ENCODE assay signal across 8 mouse cellular contexts in the genomic region with DNA sequence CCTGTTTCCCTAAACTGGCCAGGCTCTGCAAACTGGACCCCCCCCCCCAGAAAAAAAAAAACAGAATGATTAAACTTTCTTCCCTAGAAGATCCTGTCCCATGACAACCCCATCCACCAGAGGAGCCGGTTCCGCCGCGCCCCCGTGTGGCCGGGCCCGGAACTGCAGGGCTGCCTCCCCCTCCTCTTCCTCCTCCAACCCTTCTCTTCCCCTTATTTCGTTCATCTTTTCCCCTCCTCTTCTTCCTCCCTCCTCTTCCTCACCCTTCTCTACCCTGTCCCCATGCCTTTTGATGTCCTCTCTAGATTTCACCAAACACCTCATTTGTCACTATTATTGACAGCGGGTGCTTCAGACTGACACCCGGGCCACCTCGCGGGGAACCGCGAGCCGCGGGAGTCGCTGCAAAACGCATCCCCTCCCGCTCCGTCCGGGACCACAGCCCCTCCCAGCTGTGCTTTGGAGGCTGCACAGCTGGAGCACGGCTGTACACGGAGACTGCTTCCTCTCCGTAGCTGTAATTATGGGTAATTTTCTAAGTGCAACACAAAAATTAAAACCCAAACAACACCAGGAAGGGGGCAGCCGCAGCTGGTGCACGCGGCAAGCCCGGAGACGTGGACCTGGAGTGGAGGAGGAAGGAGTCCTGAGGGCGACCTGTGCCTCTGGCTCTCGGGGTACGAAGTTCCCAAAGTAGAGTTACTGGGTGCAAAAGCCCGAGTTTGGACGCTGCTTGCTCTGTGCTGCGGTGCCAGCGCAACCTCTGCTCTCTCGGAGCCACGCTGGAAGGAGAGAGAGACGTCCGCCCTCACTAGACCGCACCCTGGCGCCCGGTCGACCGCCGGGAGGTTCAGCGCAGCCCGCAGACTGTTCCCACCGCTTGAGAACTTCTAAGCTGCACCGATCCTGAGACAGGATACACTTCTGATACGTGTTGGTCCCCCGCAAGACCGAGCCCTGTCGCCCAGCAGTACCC. TPM values are rescaled to one million over a fixed set of nuclear protein-coding genes. Genes with fewer than 3 reads are reported as not detected.
A peak's percentile ranks its signal among the peaks of the same experiment; 100 is the strongest.
DNase-seq lines count a peak whose midpoint lies in the region; ATAC-seq and TF ChIP-seq lines count a peak whose summit lies in the region.

No protein-coding gene starts in this region.

- under 1% methylated on average over 54 of the region's 54 CpGs for WGBS in limb, embryonic 15.5 days
- under 1% methylated on average over 54 of the region's 54 CpGs for WGBS in midbrain, embryonic 14.5 days
- under 1% methylated on average over 54 of the region's 54 CpGs for WGBS in stomach, embryonic 16.5 days

- H3K36me3 ChIP-seq in limb, embryonic 15.5 days: no peaks in the 10 kb centered on the region
- H3K36me3 ChIP-seq in midbrain, embryonic 14.5 days (ENCODE audit: control insufficient read depth, insufficient read depth, low read length): no peaks in the 10 kb centered on the region
- no peaks in the 10 kb centered on the region for H3K36me3 ChIP-seq in stomach, embryonic 16.5 days (ENCODE audit: control insufficient read depth, insufficient read depth, low read length)

- H3K27me3 ChIP-seq in limb, embryonic 15.5 days: no peaks in the 10 kb centered on the region
- no peaks in the 10 kb centered on the region for H3K27me3 ChIP-seq in midbrain, embryonic 14.5 days (ENCODE audit: control insufficient read depth, insufficient read depth, low read length)
- H3K27me3 ChIP-seq in stomach, embryonic 16.5 days (ENCODE audit: control insufficient read depth, insufficient read depth, low read length): no peaks in the 10 kb centered on the region

- intact Hi-C loops in gastrocnemius, postnatal 36 days (cut with DNase I): no loop called here

- TF ChIP-seq POLR2A in cortical plate, adult 2 months (IDR thresholded peaks at IDR 0.05; ENCODE audit: extremely low read depth, insufficient read depth, low read length): no peak

- peak overlapping the region; percentile 44 for H3K9ac ChIP-seq in limb, embryonic 15.5 days
- H3K9ac ChIP-seq in midbrain, embryonic 14.5 days (replicated peaks; ENCODE audit: low read length): peak overlapping the region; percentile 24
- peak overlapping the region; percentile 97 for H3K9ac ChIP-seq in stomach, embryonic 16.5 days (ENCODE audit: low read length)

- H3K4me1 ChIP-seq in cortical plate, adult 2 months (ENCODE audit: control insufficient read depth, insufficient read depth, low read length): peaks cover 6% of the 10 kb centered on the region
- peaks cover 55% of the 10 kb centered on the region for H3K4me1 ChIP-seq in limb, embryonic 15.5 days
- H3K4me1 ChIP-seq in midbrain, embryonic 14.5 days (ENCODE audit: control insufficient read depth, insufficient read depth, low read length): peaks cover 36% of the 10 kb centered on the region
- peaks cover 33% of the 10 kb centered on the region for H3K4me1 ChIP-seq in stomach, embryonic 16.5 days (ENCODE audit: control insufficient read depth, insufficient read depth, low read length)

- H3K27ac ChIP-seq in cortical plate, adult 2 months (ENCODE audit: insufficient read depth, low read length): peak overlapping the region; percentile 83
- H3K27ac ChIP-seq in limb, embryonic 15.5 days: peak overlapping the region; percentile 99
- peak overlapping the region; percentile 15 for H3K27ac ChIP-seq in midbrain, embryonic 14.5 days (replicated peaks; ENCODE audit: low read depth, low read length)
- H3K27ac ChIP-seq in stomach, embryonic 16.5 days (ENCODE audit: low read length): peak overlapping the region; percentile 98

- peak; percentile 81 for DNase-seq in right cerebral cortex, postnatal 14 days
- no peak for DNase-seq in right cerebral cortex, adult 18-20 months
- DNase-seq in gastrocnemius, postnatal 36 days: peak; percentile 85 to 89
- peak; percentile 76 for DNase-seq in midbrain, embryonic 14.5 days

- peak overlapping the region; percentile 12 for H3K4me3 ChIP-seq in cortical plate, adult 2 months (ENCODE audit: insufficient read depth, low read length)
- H3K4me3 ChIP-seq in limb, embryonic 15.5 days: peak overlapping the region; percentile 77
- H3K4me3 ChIP-seq in midbrain, embryonic 14.5 days (replicated peaks; ENCODE audit: low read depth, low read length): peak overlapping the region; percentile 37
- H3K4me3 ChIP-seq in stomach, embryonic 16.5 days (replicated peaks; ENCODE audit: low read length): peak overlapping the region; percentile 85

- peak; percentile 1 for ATAC-seq in inflammation-experienced regulatory T-cells, adult 6 months
- no peak for ATAC-seq in limb, embryonic 15.5 days (ENCODE audit: insufficient number of reproducible peaks, low FRiP score, low TSS enrichment, low read depth)
- no peak for ATAC-seq in midbrain, embryonic 14.5 days (ENCODE audit: low FRiP score, low TSS enrichment)
- ATAC-seq in stomach, embryonic 16.5 days (ENCODE audit: insufficient read depth, low FRiP score): no peak; the same call in 1 of the 2 replicates

- TF ChIP-seq CTCF in cortical plate, adult 2 months (IDR thresholded peaks at IDR 0.05; ENCODE audit: extremely low read depth, insufficient read depth, low read length): peak; percentile 61

- H3K9me3 ChIP-seq in limb, embryonic 15.5 days: no peaks in the 10 kb centered on the region
- no peaks in the 10 kb centered on the region for H3K9me3 ChIP-seq in midbrain, embryonic 14.5 days (ENCODE audit: control insufficient read depth, low read length)
- no peaks in the 10 kb centered on the region for H3K9me3 ChIP-seq in stomach, embryonic 16.5 days (replicated peaks; ENCODE audit: control insufficient read depth, low read length)

- peak overlapping the region; percentile 95 for H3K4me2 ChIP-seq in limb, embryonic 15.5 days
- peak overlapping the region; percentile 72 for H3K4me2 ChIP-seq in midbrain, embryonic 14.5 days (ENCODE audit: low read length)
- H3K4me2 ChIP-seq in stomach, embryonic 16.5 days (ENCODE audit: low read depth, low read length): peak overlapping the region; percentile 98

RNA-seq across cellular contexts. Expression of gene Ssbp4, which starts 2.4 kb away (rescaled TPM):
- polyA plus RNA-seq in cortical plate, adult 2 months (2012; rRNA removed): 241 and 249 TPM in 2 replicates
- 10 to 100 TPM; 12.5 to 15.9 TPM for total RNA-seq in gastrocnemius, postnatal 36 days (2021)
- 10 to 100 TPM in 2 of 3 experiments, 1 to 10 TPM in 1; 2.6 to 16.2 (median 14.7) TPM for polyA plus RNA-seq in inflammation-experienced regulatory T-cells, adult 6 months (2017; shearing (Covaris generic))
- 119 and 120 TPM in 2 replicates for polyA plus RNA-seq in limb, embryonic 15.5 days (2015; fragmentation: Nextera tagmentation; extraction: Ambion mirVana)
- 172 and 213 TPM in 2 replicates for polyA plus RNA-seq in midbrain, embryonic 14.5 days (2014; fragmentation: Nextera tagmentation; extraction: Ambion mirVana)
- polyA plus RNA-seq in stomach, embryonic 16.5 days (2015; fragmentation: Nextera tagmentation; extraction: Ambion mirVana): 65.2 and 68.3 TPM in 2 replicates

RNA-seq across cellular contexts. Expression of gene Lrrc25, which starts 4.9 kb away (rescaled TPM):
- polyA plus RNA-seq in cortical plate, adult 2 months (2012; rRNA removed): 1.0 and 1.4 TPM in 2 replicates
- under 1 TPM; 0.38 to 0.64 TPM for total RNA-seq in gastrocnemius, postnatal 36 days (2021)
- polyA plus RNA-seq in inflammation-experienced regulatory T-cells, adult 6 months (2017; shearing (Covaris generic)): 1 to 10 TPM in 1 of 3 experiments, under 1 TPM in 2; 0.47 to 3.8 (median 0.71) TPM
- polyA plus RNA-seq in limb, embryonic 15.5 days (2015; fragmentation: Nextera tagmentation; extraction: Ambion mirVana): 3.2 and 3.3 TPM in 2 replicates
- 0.34 and 1.1 TPM in 2 replicates for polyA plus RNA-seq in midbrain, embryonic 14.5 days (2014; fragmentation: Nextera tagmentation; extraction: Ambion mirVana)
- polyA plus RNA-seq in stomach, embryonic 16.5 days (2015; fragmentation: Nextera tagmentation; extraction: Ambion mirVana): 2.9 and 3.0 TPM in 2 replicates

RNA-seq across cellular contexts. Expression of gene Isyna1, which starts 16.9 kb away (rescaled TPM):
- 71.1 and 77.2 TPM in 2 replicates for polyA plus RNA-seq in cortical plate, adult 2 months (2012; rRNA removed)
- 1 to 10 TPM; 4.1 to 5.1 TPM for total RNA-seq in gastrocnemius, postnatal 36 days (2021)
- 10 to 100 TPM; 27.6 to 32.6 (median 31.7) TPM for polyA plus RNA-seq in inflammation-experienced regulatory T-cells, adult 6 months (2017; shearing (Covaris generic))
- polyA plus RNA-seq in limb, embryonic 15.5 days (2015; fragmentation: Nextera tagmentation; extraction: Ambion mirVana): 111 and 123 TPM in 2 replicates
- 91.9 and 101 TPM in 2 replicates for polyA plus RNA-seq in midbrain, embryonic 14.5 days (2014; fragmentation: Nextera tagmentation; extraction: Ambion mirVana)
- 104 and 111 TPM in 2 replicates for polyA plus RNA-seq in stomach, embryonic 16.5 days (2015; fragmentation: Nextera tagmentation; extraction: Ambion mirVana)

RNA-seq across cellular contexts. Expression of gene Gdf15, which starts 21.2 kb away (rescaled TPM):
- polyA plus RNA-seq in cortical plate, adult 2 months (2012; rRNA removed): 0.09 and 0.19 TPM in 2 replicates
- under 1 TPM in 1 of 2 experiments, not detected in 1; 0.18 TPM for total RNA-seq in gastrocnemius, postnatal 36 days (2021)
- polyA plus RNA-seq in inflammation-experienced regulatory T-cells, adult 6 months (2017; shearing (Covaris generic)): not detected
- polyA plus RNA-seq in limb, embryonic 15.5 days (2015; fragmentation: Nextera tagmentation; extraction: Ambion mirVana): 0.16 and 0.24 TPM in 2 replicates
- 0.16 and 0.20 TPM in 2 replicates for polyA plus RNA-seq in midbrain, embryonic 14.5 days (2014; fragmentation: Nextera tagmentation; extraction: Ambion mirVana)
- 0.57 and 0.60 TPM in 2 replicates for polyA plus RNA-seq in stomach, embryonic 16.5 days (2015; fragmentation: Nextera tagmentation; extraction: Ambion mirVana)

RNA-seq across cellular contexts. Expression of gene Pgpep1, which starts 49.1 kb away (rescaled TPM):
- 18.1 and 19.7 TPM in 2 replicates for polyA plus RNA-seq in cortical plate, adult 2 months (2012; rRNA removed)
- 10 to 100 TPM; 11.1 to 15.9 TPM for total RNA-seq in gastrocnemius, postnatal 36 days (2021)
- polyA plus RNA-seq in inflammation-experienced regulatory T-cells, adult 6 months (2017; shearing (Covaris generic)): 1 to 10 TPM; 3.8 to 6.4 (median 4.8) TPM
- polyA plus RNA-seq in limb, embryonic 15.5 days (2015; fragmentation: Nextera tagmentation; extraction: Ambion mirVana): 57.5 and 60.7 TPM in 2 replicates
- 86.9 and 95.8 TPM in 2 replicates for polyA plus RNA-seq in midbrain, embryonic 14.5 days (2014; fragmentation: Nextera tagmentation; extraction: Ambion mirVana)
- 47.4 and 57.5 TPM in 2 replicates for polyA plus RNA-seq in stomach, embryonic 16.5 days (2015; fragmentation: Nextera tagmentation; extraction: Ambion mirVana)

Comparison
In these comparisons a context has a peak if more than half of its experiments do, and no peak if none do; other contexts are left out.
1. H3K27ac ChIP-seq: peak in every context shown above with its lines; median percentile 99 in limb, embryonic 15.5 days; 98 in stomach, embryonic 16.5 days; 83 in cortical plate, adult 2 months; 15 in midbrain, embryonic 14.5 days.
2. H3K4me3 ChIP-seq: peak in every context shown above with its lines; median percentile 85 in stomach, embryonic 16.5 days; 77 in limb, embryonic 15.5 days; 37 in midbrain, embryonic 14.5 days; 12 in cortical plate, adult 2 months.
3. H3K9ac ChIP-seq: peak in every context shown above with its lines; median percentile 97 in stomach, embryonic 16.5 days; 44 in limb, embryonic 15.5 days; 24 in midbrain, embryonic 14.5 days.